Mouse (Mus musculus): ENCODE data around the gene Dhdh. TPM values are rescaled to one million over a fixed set of nuclear protein-coding genes. Genes with fewer than 3 reads are reported as not detected.
"Not testable (repeated sequence)": the region's sequence is repeated elsewhere in the genome, so short reads cannot be mapped to it uniquely, and the experiment has no call there.

The Dhdh gene
- polyA plus RNA-seq, 2 experiments, result 1.6 to 2.2 TPM

DNA sequence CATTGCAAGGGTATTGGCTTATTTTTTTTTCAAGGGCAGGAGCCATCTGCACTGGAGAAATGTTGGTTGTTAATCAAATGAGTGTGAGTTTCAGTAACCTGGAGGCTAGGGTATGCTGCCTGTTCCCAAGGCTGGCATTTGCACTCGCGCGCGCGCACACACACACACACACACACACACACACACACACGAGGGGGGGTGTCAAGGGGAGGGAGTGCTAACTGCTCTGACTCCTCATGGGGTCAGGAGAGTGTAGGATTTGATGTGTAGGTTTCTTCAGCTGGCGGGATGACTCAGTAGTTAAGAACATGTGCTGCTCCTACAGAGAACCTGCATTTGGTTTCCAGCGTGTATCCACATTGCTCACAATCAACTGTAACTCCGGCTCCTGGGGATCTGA is 2.2 kb upstream of the Dhdh start:
- TF ChIP-seq EP300 (IDR thresholded peaks at IDR 0.05; ENCODE audit: low read depth) (no peak), CTCF (IDR thresholded peaks at IDR 0.05; ENCODE audit: low read depth) (no peak)
- 53% methylated on average over 9 of the region's 9 CpGs for WGBS (ENCODE audit: insufficient replicate concordance)
- Histone ChIP-seq H3K9ac (replicated peaks) (no peak overlapping the region), H3K4me3 (ENCODE audit: insufficient read depth in 1 of 2, low read depth in 2 of 2, low read length in 2 of 2) (no peak overlapping the region), H3K27me3 (ENCODE audit: control insufficient read depth, insufficient read depth, low read length) (no peaks in the 10 kb centered on the region), H3K27ac (peak overlapping the region; percentile 19), H3K36me3 (replicated peaks; ENCODE audit: control insufficient read depth, insufficient read depth, low read depth) (peaks cover 30% of the 10 kb centered on the region), H3K9me3 (ENCODE audit: control insufficient read depth, low read length) (no peaks in the 10 kb centered on the region), H3K4me1 (replicated peaks; ENCODE audit: control insufficient read depth in 2 of 2, insufficient read depth in 2 of 2, low read length in 1 of 2) (peaks cover 21 to 43% of the 10 kb centered on the region in 2 experiments), H3K4me2 (ENCODE audit: low read depth) (peak overlapping the region; percentile 21)
- DNase-seq (ENCODE audit: low read depth in 3 of 3, low spot score in 3 of 3) (no peak), ATAC-seq (ENCODE audit: insufficient read depth) (no peak)

- no peak overlapping the region for H3K4me3 ChIP-seq (ENCODE audit: insufficient read depth in 1 of 2, low read depth in 2 of 2, low read length in 2 of 2)
- peaks cover 21 to 43% of the 10 kb centered on the region in 2 experiments for H3K4me1 ChIP-seq (replicated peaks; ENCODE audit: control insufficient read depth in 2 of 2, insufficient read depth in 2 of 2, low read length in 1 of 2)
- DNase-seq (ENCODE audit: low read depth in 3 of 3, low spot score in 3 of 3), result peak; percentile 58 to 62 (median 60)
- no peaks in the 10 kb centered on the region for H3K27me3 ChIP-seq (ENCODE audit: control insufficient read depth, insufficient read depth, low read length)
- no peak overlapping the region for H3K9ac ChIP-seq (replicated peaks)
- peak; percentile 67 for TF ChIP-seq EP300 (IDR thresholded peaks at IDR 0.05; ENCODE audit: low read depth)
- no peak for TF ChIP-seq CTCF (IDR thresholded peaks at IDR 0.05; ENCODE audit: low read depth)
- peaks cover 18% of the 10 kb centered on the region for H3K36me3 ChIP-seq (replicated peaks; ENCODE audit: control insufficient read depth, insufficient read depth, low read depth)
- WGBS (ENCODE audit: insufficient replicate concordance), result 27% methylated on average over 7 of the region's 7 CpGs
- peak; percentile 41 for ATAC-seq (ENCODE audit: insufficient read depth)
- H3K9me3 ChIP-seq (ENCODE audit: control insufficient read depth, low read length), result no peaks in the 10 kb centered on the region
- peak overlapping the region; percentile 60 for H3K4me2 ChIP-seq (ENCODE audit: low read depth)
- H3K27ac ChIP-seq, result no peak overlapping the region
Observed at GRCm38 (mm10) chr7:45489578-45489977, 973 bp upstream of the Dhdh start.

DNA sequence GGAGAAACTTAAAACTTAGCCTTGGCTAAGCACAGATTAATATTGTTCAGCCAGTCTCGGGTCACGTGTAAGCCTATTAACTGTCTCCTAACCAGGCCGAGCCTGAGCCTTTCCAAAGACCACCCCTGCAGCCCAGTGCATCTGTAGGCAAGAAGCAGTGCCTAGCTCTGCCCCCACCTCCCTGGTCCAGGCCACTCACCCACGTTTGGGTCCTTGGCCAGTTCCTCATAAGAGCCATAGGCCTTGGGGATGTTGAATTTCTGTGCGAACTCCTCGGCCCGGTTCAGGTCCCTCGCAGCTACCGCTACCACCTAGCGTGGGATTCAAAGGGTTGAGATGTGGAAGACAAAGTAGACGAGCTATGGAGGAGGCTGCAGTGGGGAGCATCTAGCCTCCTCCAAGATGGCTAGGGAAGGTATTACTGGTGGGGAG is 728 bp downstream of the Dhdh start:
- Histone ChIP-seq H3K27ac (no peak overlapping the region), H3K4me1 (replicated peaks; ENCODE audit: control insufficient read depth in 2 of 2, insufficient read depth in 2 of 2, low read length in 1 of 2) (peaks cover 21 to 43% of the 10 kb centered on the region in 2 experiments), H3K4me3 (ENCODE audit: insufficient read depth in 1 of 2, low read depth in 2 of 2, low read length in 2 of 2) (peak overlapping the region; percentile 11 to 48; a peak in 3 of 4 replicates), H3K9me3 (ENCODE audit: control insufficient read depth, low read length) (no peaks in the 10 kb centered on the region), H3K36me3 (replicated peaks; ENCODE audit: control insufficient read depth, insufficient read depth, low read depth) (peaks cover under 1% of the 10 kb centered on the region; the same call in 1 of the 2 replicates), H3K27me3 (ENCODE audit: control insufficient read depth, insufficient read depth, low read length) (no peaks in the 10 kb centered on the region), H3K4me2 (ENCODE audit: low read depth) (peak overlapping the region; percentile 60), H3K9ac (replicated peaks) (no peak overlapping the region; the same call in 1 of the 2 replicates)
- ATAC-seq (ENCODE audit: insufficient read depth) (no peak), DNase-seq (ENCODE audit: low read depth in 3 of 3, low spot score in 3 of 3) (no peak)
- 63% methylated on average over 11 of the region's 11 CpGs for WGBS (ENCODE audit: insufficient replicate concordance)
- TF ChIP-seq CTCF (IDR thresholded peaks at IDR 0.05; ENCODE audit: low read depth) (no peak), EP300 (IDR thresholded peaks at IDR 0.05; ENCODE audit: low read depth) (no peak)

DNA sequence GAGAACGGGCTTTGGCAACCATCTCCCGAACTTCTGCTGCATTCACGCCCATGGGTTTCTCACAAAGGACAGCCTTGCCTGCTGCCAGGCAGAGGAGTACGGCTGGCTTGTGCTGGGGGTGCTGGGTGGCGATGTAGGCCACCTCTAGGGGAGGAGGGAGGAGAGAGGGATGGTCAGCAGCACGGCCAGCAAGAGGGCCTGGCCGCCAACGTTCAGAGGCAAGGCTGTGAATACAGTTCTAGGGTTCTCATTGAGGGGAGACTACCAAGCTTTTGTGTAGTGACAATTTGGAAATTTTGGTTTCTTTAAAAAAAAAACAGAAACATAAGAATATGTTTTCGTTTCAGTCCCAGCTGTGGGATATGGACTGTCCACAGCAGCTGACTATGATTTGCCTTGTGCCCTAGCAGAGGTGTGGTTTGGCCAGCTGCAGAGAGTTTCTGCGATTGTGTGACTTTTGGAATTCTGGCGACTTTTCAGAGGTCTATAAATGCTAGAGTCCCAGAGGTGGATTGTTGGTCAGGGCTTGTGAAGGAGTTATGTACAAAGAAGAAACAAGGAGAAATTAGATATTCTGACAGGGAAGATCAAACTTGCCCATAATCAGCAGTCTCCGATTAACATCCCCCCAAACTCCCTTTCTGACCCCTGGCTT is 1.7 kb downstream of the Dhdh start, which contains the start of gene Gm45808:
TSS of gene Gm45808 (minus strand) at position 51 of the 655 bp plus-strand sequence.
- Histone ChIP-seq H3K27ac (no peak within 1 kb of the TSS), H3K4me1 (replicated peaks; ENCODE audit: control insufficient read depth in 2 of 2, insufficient read depth in 2 of 2, low read length in 1 of 2) (peaks cover 24 to 48% of the 10 kb centered on the region in 2 experiments), H3K4me2 (ENCODE audit: low read depth) (peak within 1 kb of the TSS; percentile 60; the same call in 1 of the 2 replicates), H3K27me3 (ENCODE audit: control insufficient read depth, insufficient read depth, low read length) (no peaks in the 10 kb centered on the region), H3K9me3 (ENCODE audit: control insufficient read depth, low read length) (no peaks in the 10 kb centered on the region), H3K36me3 (replicated peaks; ENCODE audit: control insufficient read depth, insufficient read depth, low read depth) (no peaks in the 10 kb centered on the region), H3K4me3 (ENCODE audit: insufficient read depth in 1 of 2, low read depth in 2 of 2, low read length in 2 of 2) (no peak within 1 kb of the TSS), H3K9ac (replicated peaks) (0 out of 2 replicates have a peak within 1 kb of the TSS, but pooled peaks have one; percentile 9)
- DNase-seq (ENCODE audit: low read depth in 3 of 3, low spot score in 3 of 3) (no peak), ATAC-seq (ENCODE audit: insufficient read depth) (no peak)
- 80% methylated on average over 12 of the region's 12 CpGs for WGBS (ENCODE audit: insufficient replicate concordance)
- TF ChIP-seq EP300 (IDR thresholded peaks at IDR 0.05; ENCODE audit: low read depth) (no peak), CTCF (IDR thresholded peaks at IDR 0.05; ENCODE audit: low read depth) (no peak)

DNA sequence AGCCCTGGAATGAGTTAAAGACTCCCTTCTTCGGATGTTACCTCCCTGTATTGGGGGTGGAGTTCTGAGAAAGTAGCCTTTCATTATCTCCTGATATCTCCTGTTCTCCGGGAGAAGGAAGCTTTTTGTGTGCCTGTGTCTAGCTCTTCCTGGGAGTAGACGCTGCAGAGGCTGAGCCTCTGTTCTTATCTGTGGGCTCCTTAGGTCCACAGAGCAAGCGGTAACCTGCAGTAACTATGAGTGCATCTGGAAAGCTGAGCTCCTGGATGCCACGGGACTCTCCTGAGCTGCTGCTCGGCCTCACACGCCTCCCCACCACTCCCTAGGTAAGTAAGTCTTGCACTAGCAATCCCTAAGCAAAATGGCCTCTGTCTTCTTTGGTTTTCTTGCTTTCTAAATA is 2.4 kb downstream of the Dhdh start:
- Histone ChIP-seq H3K9ac (replicated peaks) (0 out of 2 replicates have a peak overlapping the region, but pooled peaks have one; percentile 9), H3K9me3 (ENCODE audit: control insufficient read depth, low read length) (no peaks in the 10 kb centered on the region), H3K27me3 (ENCODE audit: control insufficient read depth, insufficient read depth, low read length) (no peaks in the 10 kb centered on the region), H3K4me3 (ENCODE audit: insufficient read depth in 1 of 2, low read depth in 2 of 2, low read length in 2 of 2) (no peak overlapping the region), H3K4me2 (ENCODE audit: low read depth) (peak overlapping the region; percentile 28; the same call in 1 of the 2 replicates), H3K27ac (no peak overlapping the region), H3K4me1 (replicated peaks; ENCODE audit: control insufficient read depth in 2 of 2, insufficient read depth in 2 of 2, low read length in 1 of 2) (peaks cover 24 to 45% of the 10 kb centered on the region in 2 experiments), H3K36me3 (replicated peaks; ENCODE audit: control insufficient read depth, insufficient read depth, low read depth) (no peaks in the 10 kb centered on the region)
- DNase-seq (ENCODE audit: low read depth in 3 of 3, low spot score in 3 of 3) (peak in 1 of 3 experiments; percentile 51), ATAC-seq (ENCODE audit: insufficient read depth) (peak; percentile 56)
- TF ChIP-seq CTCF (IDR thresholded peaks at IDR 0.05; ENCODE audit: low read depth) (no peak), EP300 (IDR thresholded peaks at IDR 0.05; ENCODE audit: low read depth) (0 out of 2 replicates have a peak, but pooled peaks have one; percentile 9)
- 16% methylated on average over 7 of the region's 7 CpGs for WGBS (ENCODE audit: insufficient replicate concordance)

DNA sequence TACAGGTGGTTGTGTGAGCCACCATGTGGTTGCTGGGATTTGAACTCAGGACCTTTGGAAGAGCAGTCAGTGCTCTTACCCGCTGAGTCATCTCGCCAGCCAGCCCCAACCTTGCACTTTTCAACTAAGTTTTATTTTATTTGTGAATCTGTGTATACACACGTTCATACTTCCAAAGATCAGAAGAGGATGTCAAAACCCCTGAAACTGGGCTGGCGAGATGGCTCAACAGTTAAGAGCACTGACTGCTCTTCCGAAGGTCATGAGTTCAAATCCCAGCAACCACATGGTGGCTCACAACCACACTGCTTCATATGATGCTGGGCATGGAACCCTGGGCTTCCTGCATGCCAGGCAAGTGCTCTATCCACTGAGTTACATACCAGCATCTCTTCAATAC is 3.6 kb downstream of the Dhdh start:
- peaks cover 22 to 35% of the 10 kb centered on the region in 2 experiments for H3K4me1 ChIP-seq (replicated peaks; ENCODE audit: control insufficient read depth in 2 of 2, insufficient read depth in 2 of 2, low read length in 1 of 2)
- WGBS (ENCODE audit: insufficient replicate concordance), result 79% methylated on average over 5 of the region's 5 CpGs
- H3K36me3 ChIP-seq (replicated peaks; ENCODE audit: control insufficient read depth, insufficient read depth, low read depth), result not testable (repeated sequence)

More for the DNA sequence above, 3.6 kb downstream of the Dhdh start:
- not testable (repeated sequence) for H3K9me3 ChIP-seq (ENCODE audit: control insufficient read depth, low read length); H3K27me3 ChIP-seq (ENCODE audit: control insufficient read depth, insufficient read depth, low read length); H3K27ac ChIP-seq; DNase-seq (ENCODE audit: low read depth in 3 of 3, low spot score in 3 of 3); H3K4me3 ChIP-seq (ENCODE audit: insufficient read depth in 1 of 2, low read depth in 2 of 2, low read length in 2 of 2); ATAC-seq (ENCODE audit: insufficient read depth); H3K4me2 ChIP-seq (ENCODE audit: low read depth); H3K9ac ChIP-seq (replicated peaks)

Data from liver, embryonic 14.5 days (tissue).